Mouse (Mus musculus): ENCODE data around the gene Mon2. TPM values are rescaled to one million over a fixed set of nuclear protein-coding genes. Genes with fewer than 3 reads are reported as not detected.

Gene Mon2
- polyA plus RNA-seq, 1 experiment from 2014 or later, result 27.3 TPM

- Histone ChIP-seq H3K36me3 (replicated peaks) (no peaks in the 10 kb centered on the region), H3K9ac (no peak overlapping the region), H3K9me3 (no peaks in the 10 kb centered on the region), H3K4me2 (no peak overlapping the region), H3K27ac (no peak overlapping the region), H3K4me1 (no peaks in the 10 kb centered on the region), H3K27me3 (replicated peaks) (no peaks in the 10 kb centered on the region), H3K4me3 (no peak overlapping the region)
- ATAC-seq (replicated peaks), result no peak
- 68% methylated on average over 5 of the region's 5 CpGs for WGBS
Measured at GRCm38 (mm10) chr10:122944888-122945287, 131.4 kb downstream of the Mon2 start.

GRCm38 (mm10) chr10:122943824-122944223 is 132.5 kb downstream of the Mon2 start:
- Histone ChIP-seq H3K36me3 (replicated peaks) (no peaks in the 10 kb centered on the region), H3K4me2 (no peak overlapping the region), H3K9me3 (no peaks in the 10 kb centered on the region), H3K27me3 (replicated peaks) (no peaks in the 10 kb centered on the region), H3K27ac (no peak overlapping the region), H3K4me1 (no peaks in the 10 kb centered on the region), H3K9ac (no peak overlapping the region), H3K4me3 (no peak overlapping the region)
- 66% methylated on average over 6 of the region's 6 CpGs for WGBS
- ATAC-seq (replicated peaks), result no peak

GRCm38 (mm10) chr10:122942771-122943170 is 133.5 kb downstream of the Mon2 start:
- no peaks in the 10 kb centered on the region for H3K4me1 ChIP-seq
- no peak for ATAC-seq (replicated peaks)
- WGBS, result 92% methylated on average over 7 of the region's 7 CpGs

More at GRCm38 (mm10) chr10:122942771-122943170, 133.5 kb downstream of the Mon2 start:
- no peaks in the 10 kb centered on the region for H3K27me3 ChIP-seq (replicated peaks)
- no peak overlapping the region for H3K4me3 ChIP-seq
- no peaks in the 10 kb centered on the region for H3K9me3 ChIP-seq
- no peak overlapping the region for H3K27ac ChIP-seq
- H3K9ac ChIP-seq, result no peak overlapping the region
- H3K4me2 ChIP-seq, result no peak overlapping the region
- H3K36me3 ChIP-seq (replicated peaks), result no peaks in the 10 kb centered on the region

MicroRNAs within 50 kb of the gene (microRNA counts, 519-probe panel; counts per million panel counts)
- microRNA mmu-let-7i, result 4,589 counts per million, percentile 96 among the panel's probes with 10 or more counts

Small RNAs within 50 kb of the gene (microRNA-seq; reads per million reads assigned to microRNA genes)
- 36,492 reads per million, percentile 99 among the genes with 10 or more reads in this experiment for gene Mirlet7i

Other genes with a start within 250 kb of the Mon2 start
- 65.9 and 71.1 TPM in 2 replicates for gene Usp15, start 120.5 kb upstream of the Mon2 start, polyA plus RNA-seq (2015; fragmentation: Nextera tagmentation; extraction: Ambion mirVana)
- 66.9 and 68.8 TPM in 2 replicates for gene Fam19a2, start 187.5 kb upstream of the Mon2 start, polyA plus RNA-seq (2015; fragmentation: Nextera tagmentation; extraction: Ambion mirVana)